Mouse (Mus musculus) CD4-positive, CD25-positive, alpha-beta regulatory T cell, adult 4 months (primary cell): ENCODE data around the gene 1700009N14Rik. TPM values are rescaled to one million over a fixed set of nuclear protein-coding genes. Genes with fewer than 3 reads are reported as not detected.

Experiments
- ATAC-seq: one replicate; pipeline ENCODE4 v1.8.0; 2017
- polyA plus RNA-seq, 2 experiments: library from polyadenylated mRNA; unstranded; fragments of 100-300 nt; shearing (Covaris generic); gene quantifications; one replicate each; pipeline ENCODE4 v1.2.1; 2017

The 1700009N14Rik gene
- not detected for polyA plus RNA-seq

DNA sequence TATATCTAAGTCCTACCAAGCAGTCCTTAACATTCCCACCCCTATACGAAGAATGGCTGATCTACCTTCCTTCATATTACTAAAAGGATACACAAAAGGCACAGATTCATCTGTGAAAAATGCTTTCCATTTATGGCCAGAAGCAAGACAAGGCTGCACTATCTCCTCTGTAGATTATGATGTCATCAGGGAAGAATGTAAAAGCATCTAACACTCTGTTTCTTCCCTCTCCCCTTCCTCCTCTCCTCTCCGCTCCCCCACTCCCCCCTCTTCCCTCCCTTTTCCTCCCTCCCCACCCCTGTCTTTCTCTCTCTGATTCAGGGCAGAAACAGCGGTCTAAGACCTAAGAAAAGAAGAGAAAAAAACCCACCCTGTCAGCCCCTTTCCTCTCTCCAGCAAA is at the start of gene 1700009N14Rik:
TSS of gene 1700009N14Rik (plus strand) at position 227 of the 400 bp plus-strand sequence.
- ATAC-seq, result no peak

- no peak for ATAC-seq
Measured at GRCm38 (mm10) chr4:39437870-39438367, 12.2 kb upstream of the 1700009N14Rik start.

- ATAC-seq, result no peak
Measured at GRCm38 (mm10) chr4:39474291-39474690, 24.2 kb downstream of the 1700009N14Rik start.

- no peak for ATAC-seq
Measured at GRCm38 (mm10) chr4:39486393-39486792, 36.3 kb downstream of the 1700009N14Rik start.

DNA sequence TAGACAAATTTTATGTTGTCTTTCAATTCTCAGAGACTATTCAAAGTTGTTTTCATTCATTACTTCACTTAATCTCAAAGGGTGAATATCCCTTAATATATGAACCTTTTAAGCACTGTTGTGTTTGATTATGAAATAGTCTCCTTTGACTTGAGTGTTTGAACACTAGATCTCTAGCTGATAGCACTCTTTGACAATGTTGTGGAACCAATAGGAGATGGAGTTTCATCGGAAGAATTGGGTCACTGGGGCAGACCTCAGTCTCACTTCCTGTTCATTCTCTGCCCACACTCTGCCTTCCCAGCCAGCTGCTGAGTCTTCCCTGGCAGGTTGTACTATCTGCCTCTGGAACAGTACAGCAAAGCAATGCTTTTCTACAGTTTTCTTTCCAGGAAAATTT is 43.5 kb downstream of the 1700009N14Rik start:
- ATAC-seq, result no peak

DNA sequence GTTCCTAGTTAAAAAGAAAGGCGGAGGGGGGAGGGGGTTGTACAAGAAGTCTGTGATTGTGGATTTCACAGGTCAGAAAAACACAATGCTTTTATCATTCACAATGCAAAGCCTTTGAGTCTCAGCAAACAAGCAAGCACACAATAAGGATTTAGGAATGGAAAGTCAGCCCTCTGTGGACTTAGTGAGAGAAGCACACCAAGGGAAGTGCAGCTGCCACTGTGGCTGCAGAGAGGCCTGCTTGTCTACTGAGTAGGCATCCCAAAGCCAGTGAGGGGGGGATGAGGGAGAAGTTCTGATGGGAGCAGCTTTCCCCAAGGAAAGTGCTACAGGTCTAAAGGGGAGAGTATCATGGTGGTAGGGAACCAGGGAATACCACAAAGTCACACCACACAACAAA is 45.8 kb downstream of the 1700009N14Rik start:
- no peak for ATAC-seq
